Mouse (Mus musculus) liver, embryonic 12.5 days (tissue): ENCODE measurements around the gene Mfap3l. TPM values are rescaled to one million over a fixed set of nuclear protein-coding genes. Genes with fewer than 3 reads are reported as not detected.

ENCODE experiments used
- ATAC-seq: fragments of 200-750 bp; cut with Nextera tagmentation; 2 replicates; pipeline ENCODE4 v1.8.0; 2017; ENCODE audit warnings: moderate number of reproducible peaks, mild to moderate bottlenecking, moderate library complexity
- H3K27ac ChIP-seq: fragments of 300-500 bp; sonication (generic); 2 replicates; pipeline ENCODE4 v1.5.1; 2016; ENCODE audit warnings: mild to moderate bottlenecking
- H3K27me3 ChIP-seq: fragments of 300-500 bp; sonication (generic); replicated peaks from 2 replicates; pipeline ENCODE4 v1.6.1; 2016; ENCODE audit warnings: mild to moderate bottlenecking, moderate library complexity
- H3K36me3 ChIP-seq: fragments of 300-500 bp; sonication (generic); 2 replicates; pipeline ENCODE4 v1.6.1; 2016; ENCODE audit warnings: mild to moderate bottlenecking, moderate library complexity
- H3K4me1 ChIP-seq: fragments of 300-500 bp; sonication (generic); 2 replicates; pipeline ENCODE4 v1.6.1; 2016
- H3K4me2 ChIP-seq: fragments of 300-500 bp; sonication (generic); 2 replicates; pipeline ENCODE4 v1.6.1; 2016; ENCODE audit warnings: mild to moderate bottlenecking, moderate library complexity
- H3K4me3 ChIP-seq: fragments of 300-500 bp; sonication (generic); 2 replicates; pipeline ENCODE4 v1.5.1; 2016; ENCODE audit warnings: mild to moderate bottlenecking, moderate library complexity
- H3K9ac ChIP-seq: fragments of 300-500 bp; sonication (generic); 2 replicates; pipeline ENCODE4 v1.6.1; 2016; ENCODE audit warnings: mild to moderate bottlenecking, moderate library complexity
- H3K9me3 ChIP-seq: fragments of 300-500 bp; sonication (generic); replicated peaks from 2 replicates; pipeline ENCODE4 v1.6.1; 2016; ENCODE audit warnings: mild to moderate bottlenecking, moderate library complexity
- WGBS: fragments of 180-500 bp; shearing (Covaris S2); methylation state at CpG from one replicate; pipeline ENCODE4 v1.1.7; 2016; ENCODE audit not compliant: insufficient replicate concordance; 5-methylcytosine and 5-hydroxymethylcytosine counted together
- polyA plus RNA-seq: library from polyadenylated mRNA; unstranded; fragments of >200 nt; fragmentation: Nextera tagmentation; extraction: Ambion mirVana; gene quantifications from 2 replicates; pipeline ENCODE4 v1.2.1, GENCODE M21; 2016

Mfap3l gene
- polyA plus RNA-seq, 1 experiment from 2014 or later: 0.44 TPM

DNA sequence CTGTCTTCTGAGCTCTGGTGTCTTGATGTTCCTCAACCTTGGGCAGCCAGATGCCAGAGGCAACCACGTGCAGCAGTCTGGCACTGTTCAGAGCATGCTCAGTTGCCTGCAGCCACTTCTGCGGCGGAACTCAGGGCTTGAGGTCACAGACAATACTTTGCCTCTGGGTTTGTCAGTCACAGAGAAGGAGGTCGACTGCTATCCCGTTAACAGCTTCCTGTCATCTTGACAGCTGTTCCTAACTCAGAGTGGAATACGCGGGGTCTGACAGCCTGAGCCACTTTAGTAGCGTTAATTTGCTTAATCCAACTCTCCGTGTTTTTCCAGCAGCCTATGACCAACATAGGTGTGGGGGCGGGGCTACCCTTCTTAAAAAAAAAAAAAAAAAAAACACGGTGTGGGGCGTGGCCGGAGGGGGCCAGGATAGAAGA lies 1.1 kb upstream of the Mfap3l start:
- H3K4me2 ChIP-seq: peak overlapping the region; percentile 92
- peak overlapping the region; percentile 23; the same call in 1 of the 2 replicates for H3K4me3 ChIP-seq
- peaks cover 50% of the 10 kb centered on the region for H3K27me3 ChIP-seq
- 3% methylated on average over 13 of the region's 13 CpGs for WGBS
- no peak overlapping the region for H3K27ac ChIP-seq
- no peaks in the 10 kb centered on the region for H3K9me3 ChIP-seq
- H3K36me3 ChIP-seq: no peaks in the 10 kb centered on the region
- H3K4me1 ChIP-seq: peaks cover 20% of the 10 kb centered on the region
- no peak for ATAC-seq
- no peak overlapping the region for H3K9ac ChIP-seq

DNA sequence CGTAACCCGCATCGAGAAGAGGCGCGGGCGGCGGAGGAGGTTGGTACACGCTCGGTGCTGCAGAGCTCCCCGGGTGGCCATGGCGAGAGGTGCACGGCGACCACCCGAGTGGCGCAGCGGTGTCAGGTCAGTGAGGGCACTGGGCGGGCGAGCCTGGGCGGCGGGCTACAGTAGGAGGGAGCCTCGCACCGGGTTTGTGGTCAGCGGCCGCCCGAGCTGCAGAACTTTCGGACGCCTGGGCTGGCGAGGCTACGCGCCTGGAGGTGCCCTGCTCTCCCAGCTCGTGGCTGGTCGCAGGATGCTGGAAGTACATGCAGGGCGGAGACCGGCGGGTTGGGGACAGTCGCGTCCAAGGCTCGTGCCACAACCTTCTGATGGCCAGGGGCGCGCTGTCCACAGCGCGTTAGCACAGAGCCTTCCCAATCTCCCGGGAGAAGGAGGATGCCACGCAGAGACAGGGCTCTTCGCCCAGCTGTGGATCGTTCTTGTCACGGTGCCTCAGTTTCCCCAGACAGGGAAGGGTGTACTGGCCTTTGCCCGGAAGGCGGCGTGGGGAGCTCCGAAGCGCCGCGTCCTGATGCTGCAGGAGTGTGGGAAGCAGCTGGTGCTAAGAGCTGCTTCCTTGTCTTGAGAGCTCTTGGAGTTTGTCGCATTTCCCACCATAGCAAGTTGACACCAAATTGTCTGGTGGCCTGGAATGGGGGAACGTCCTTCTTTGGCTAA lies 467 bp downstream of the Mfap3l start:
- no peak overlapping the region for H3K27ac ChIP-seq
- peaks cover 50% of the 10 kb centered on the region for H3K27me3 ChIP-seq
- H3K4me2 ChIP-seq: peak overlapping the region; percentile 92
- peak overlapping the region; percentile 61 for H3K4me3 ChIP-seq
- ATAC-seq: peak; percentile 62; the same call in 1 of the 2 replicates
- H3K9ac ChIP-seq: peak overlapping the region; percentile 58
- no peaks in the 10 kb centered on the region for H3K36me3 ChIP-seq
- no peaks in the 10 kb centered on the region for H3K9me3 ChIP-seq
- peaks cover 20% of the 10 kb centered on the region for H3K4me1 ChIP-seq
- under 1% methylated on average over 56 of the region's 56 CpGs for WGBS

DNA sequence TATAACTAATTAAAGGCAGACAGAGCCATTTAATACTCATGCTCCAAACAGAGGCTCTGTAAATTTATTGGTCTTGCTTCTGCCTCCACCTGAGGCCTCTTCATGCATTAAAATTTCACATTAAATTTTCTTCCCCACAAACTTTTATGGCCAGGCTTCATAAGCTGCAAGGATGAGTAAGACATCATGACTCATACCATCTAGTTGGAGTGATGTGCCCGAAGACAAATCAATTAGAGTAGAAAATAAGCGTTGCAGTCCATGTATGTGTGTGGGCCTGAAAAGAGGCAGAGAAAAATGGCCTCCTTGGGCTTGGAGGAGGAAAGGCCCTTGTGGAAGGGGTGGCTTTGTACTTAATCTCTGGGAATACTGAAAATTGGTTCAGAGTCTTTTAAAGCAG lies 2.3 kb downstream of the Mfap3l start:
- no peaks in the 10 kb centered on the region for H3K36me3 ChIP-seq
- no peaks in the 10 kb centered on the region for H3K9me3 ChIP-seq
- H3K4me1 ChIP-seq: peaks cover 20% of the 10 kb centered on the region
- no peak overlapping the region for H3K27ac ChIP-seq
- 66% methylated on average over 2 of the region's 2 CpGs for WGBS
- no peak overlapping the region for H3K4me2 ChIP-seq
- no peak overlapping the region for H3K9ac ChIP-seq
- H3K27me3 ChIP-seq: peaks cover 40% of the 10 kb centered on the region
- ATAC-seq: no peak
- no peak overlapping the region for H3K4me3 ChIP-seq

DNA sequence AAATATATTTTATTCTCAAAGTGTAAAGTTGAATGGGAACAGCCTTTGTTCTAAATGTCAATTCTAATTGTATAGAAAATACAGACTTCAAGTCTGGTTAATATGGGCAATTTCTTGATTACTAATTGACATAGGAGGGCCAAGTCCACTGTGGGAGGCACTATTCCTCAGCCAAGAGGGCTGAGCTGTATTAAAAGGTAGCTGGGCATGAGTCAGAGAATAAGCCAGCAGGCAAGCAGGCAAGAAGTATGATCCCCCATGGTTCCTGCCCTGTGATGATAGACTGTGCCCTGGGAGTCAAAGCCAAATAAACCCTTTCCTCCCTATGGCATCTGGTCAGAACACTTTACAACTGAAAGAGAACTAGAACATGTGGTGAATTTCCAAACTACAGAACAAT lies 3.2 kb downstream of the Mfap3l start:
- Histone ChIP-seq H3K4me3 (no peak overlapping the region), H3K27ac (no peak overlapping the region), H3K9me3 (no peaks in the 10 kb centered on the region), H3K27me3 (peaks cover 31% of the 10 kb centered on the region), H3K4me1 (peaks cover 20% of the 10 kb centered on the region), H3K4me2 (no peak overlapping the region), H3K36me3 (no peaks in the 10 kb centered on the region), H3K9ac (no peak overlapping the region)
- no peak for ATAC-seq

DNA sequence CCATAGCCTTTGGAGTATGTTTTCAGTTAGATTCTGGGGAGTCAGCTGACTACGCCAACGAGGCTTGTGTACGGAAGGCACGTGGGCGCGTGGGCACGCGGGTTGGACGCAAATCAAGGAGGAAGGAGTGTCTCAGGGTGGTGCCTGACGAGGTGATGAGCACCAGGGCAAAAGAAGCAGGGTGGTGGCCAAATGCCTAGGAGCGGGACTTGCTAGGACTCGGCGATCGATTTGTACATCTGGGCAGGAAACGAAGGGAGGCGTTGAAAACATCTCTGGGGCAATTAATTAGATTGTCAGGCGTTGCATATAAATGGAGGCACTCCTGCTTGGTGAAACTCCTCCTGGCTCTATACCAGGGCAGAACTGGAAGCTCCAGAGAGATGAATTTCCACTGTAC lies 7.4 kb downstream of the Mfap3l start:
- H3K4me1 ChIP-seq: no peaks in the 10 kb centered on the region
- H3K27me3 ChIP-seq: no peaks in the 10 kb centered on the region; the same call in 1 of the 2 replicates
- no peaks in the 10 kb centered on the region for H3K9me3 ChIP-seq
- no peak for ATAC-seq
- no peaks in the 10 kb centered on the region for H3K36me3 ChIP-seq
- H3K27ac ChIP-seq: no peak overlapping the region
- H3K4me3 ChIP-seq: no peak overlapping the region
- H3K4me2 ChIP-seq: no peak overlapping the region
- 86% methylated on average over 17 of the region's 17 CpGs for WGBS
- H3K9ac ChIP-seq: no peak overlapping the region

DNA sequence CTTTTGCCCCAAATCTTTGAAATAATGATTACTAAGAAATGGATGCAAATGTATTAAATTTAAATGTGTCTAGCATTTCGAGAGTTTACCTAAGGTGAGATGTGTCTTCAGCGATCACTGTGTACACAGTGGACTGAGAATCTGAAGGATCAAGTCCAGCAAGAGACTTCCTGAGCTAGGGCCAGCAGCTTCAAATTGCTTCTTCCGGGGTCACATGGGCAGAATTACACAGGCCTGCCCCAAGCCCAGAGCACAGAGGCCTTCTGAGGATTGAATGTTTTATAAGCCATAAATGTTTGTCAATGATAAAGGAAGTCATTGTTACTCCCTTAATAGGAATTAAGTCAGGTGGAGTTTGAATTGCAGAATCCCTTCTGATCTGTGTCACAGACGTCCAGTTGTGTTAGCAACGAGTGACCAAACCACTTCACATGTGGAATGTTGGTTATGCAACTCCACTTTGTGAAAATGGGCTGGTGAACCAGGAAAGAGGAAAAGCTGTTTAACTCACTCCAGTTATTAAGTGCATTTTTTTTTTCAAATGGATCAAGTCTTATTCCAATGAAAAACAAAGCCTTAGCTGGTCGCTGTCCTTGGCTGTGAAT lies 10.9 kb downstream of the Mfap3l start:
- Histone ChIP-seq H3K9me3 (no peaks in the 10 kb centered on the region), H3K9ac (no peak overlapping the region), H3K4me2 (no peak overlapping the region), H3K27ac (no peak overlapping the region), H3K27me3 (no peaks in the 10 kb centered on the region), H3K4me1 (no peaks in the 10 kb centered on the region), H3K4me3 (no peak overlapping the region), H3K36me3 (no peaks in the 10 kb centered on the region)
- no peak for ATAC-seq
- WGBS: 68% methylated on average over 6 of the region's 6 CpGs

DNA sequence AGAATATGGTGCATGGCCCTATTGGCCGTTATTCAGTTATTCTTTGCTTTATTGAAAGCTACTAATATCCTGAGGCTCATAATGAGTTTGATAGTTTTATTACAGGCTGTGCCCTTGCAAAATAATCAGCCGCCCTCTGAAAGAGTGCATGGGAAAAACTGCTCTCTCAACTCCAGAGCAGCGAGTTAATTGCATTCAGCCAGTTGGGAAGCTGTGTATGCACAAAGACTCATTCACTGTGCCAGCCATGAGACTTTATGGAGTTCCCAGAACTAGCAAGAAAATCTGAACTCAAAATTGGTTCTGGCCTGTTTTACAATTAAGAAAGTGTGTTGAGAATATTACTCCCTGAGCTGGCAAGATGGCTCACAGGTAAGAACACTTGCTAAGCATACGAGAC lies 12.5 kb downstream of the Mfap3l start:
- 65% methylated on average over 4 of the region's 4 CpGs for WGBS
- H3K27ac ChIP-seq: no peak overlapping the region
- no peak for ATAC-seq
- H3K4me1 ChIP-seq: no peaks in the 10 kb centered on the region
- no peak overlapping the region for H3K4me3 ChIP-seq
- no peaks in the 10 kb centered on the region for H3K9me3 ChIP-seq
- no peaks in the 10 kb centered on the region for H3K36me3 ChIP-seq
- H3K9ac ChIP-seq: no peak overlapping the region
- no peak overlapping the region for H3K4me2 ChIP-seq
- H3K27me3 ChIP-seq: no peaks in the 10 kb centered on the region

DNA sequence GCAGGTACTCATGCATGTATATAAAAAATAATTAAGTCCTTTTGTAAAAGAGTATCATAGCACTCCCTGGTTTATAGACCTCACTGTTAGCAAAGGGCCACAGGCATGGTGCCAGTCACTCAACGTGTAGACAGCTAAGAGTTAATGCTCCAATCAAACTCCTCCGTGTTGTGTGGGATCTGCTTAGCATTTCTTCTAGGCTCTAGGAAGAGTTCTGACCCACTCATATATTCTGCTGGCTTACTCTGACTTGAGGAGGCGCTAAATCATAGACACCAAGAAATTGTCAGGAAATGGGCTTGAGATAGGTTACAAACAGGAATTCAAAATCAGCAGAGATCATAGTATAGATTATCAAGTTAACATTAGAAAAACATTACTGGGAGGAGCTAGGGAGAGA lies 13.3 kb downstream of the Mfap3l start:
- Histone ChIP-seq H3K4me2 (no peak overlapping the region), H3K9ac (no peak overlapping the region), H3K36me3 (no peaks in the 10 kb centered on the region), H3K9me3 (no peaks in the 10 kb centered on the region), H3K27ac (no peak overlapping the region), H3K4me3 (no peak overlapping the region), H3K27me3 (no peaks in the 10 kb centered on the region), H3K4me1 (no peaks in the 10 kb centered on the region)
- WGBS: 65% methylated on average over 3 of the region's 3 CpGs
- no peak for ATAC-seq

DNA sequence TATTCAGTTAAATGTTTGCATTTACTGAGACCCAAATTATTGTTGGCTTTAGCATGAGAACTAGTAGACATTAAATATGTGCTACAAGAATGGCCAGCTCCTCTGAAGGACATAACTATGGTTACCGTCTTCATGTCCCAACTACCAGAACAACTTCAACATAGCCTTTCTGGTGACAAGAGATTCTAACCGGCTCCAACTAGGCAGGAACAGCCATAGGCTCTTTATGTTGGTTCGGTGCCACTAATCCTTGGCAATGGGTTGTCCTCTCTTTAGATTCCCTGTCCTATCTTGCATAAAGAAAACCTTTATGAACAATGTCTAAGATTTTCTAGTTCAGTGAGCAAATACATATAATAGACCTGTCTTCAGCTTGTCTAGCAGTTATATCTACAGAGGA lies 14.7 kb downstream of the Mfap3l start:
- H3K9ac ChIP-seq: no peak overlapping the region
- H3K9me3 ChIP-seq: no peaks in the 10 kb centered on the region
- no peak overlapping the region for H3K4me3 ChIP-seq
- WGBS: 85% methylated on average over 3 of the region's 3 CpGs
- no peaks in the 10 kb centered on the region for H3K27me3 ChIP-seq
- no peaks in the 10 kb centered on the region for H3K4me1 ChIP-seq
- no peaks in the 10 kb centered on the region for H3K36me3 ChIP-seq
- ATAC-seq: no peak
- H3K4me2 ChIP-seq: no peak overlapping the region
- no peak overlapping the region for H3K27ac ChIP-seq

DNA sequence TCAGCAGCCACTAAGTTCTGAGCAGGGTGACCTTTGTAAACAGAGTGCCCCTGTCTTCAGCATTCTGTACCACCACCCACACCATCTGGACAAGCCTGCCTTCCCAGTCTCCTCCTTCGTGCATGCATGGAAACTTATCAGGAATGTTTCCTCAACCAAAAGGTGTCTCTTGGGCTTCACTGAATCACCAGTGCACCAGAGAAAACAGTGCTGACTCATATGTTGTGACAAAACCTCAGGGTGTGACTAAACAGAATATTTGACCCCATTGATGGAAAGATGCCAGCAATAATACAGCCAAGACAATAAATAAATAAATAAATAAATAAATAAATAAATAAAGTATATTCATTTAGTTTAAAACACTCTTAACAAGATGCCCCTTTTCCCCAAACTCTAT lies 16.5 kb downstream of the Mfap3l start:
- Histone ChIP-seq H3K27ac (no peak overlapping the region), H3K4me1 (no peaks in the 10 kb centered on the region), H3K4me3 (no peak overlapping the region), H3K9me3 (no peaks in the 10 kb centered on the region), H3K4me2 (no peak overlapping the region), H3K27me3 (no peaks in the 10 kb centered on the region), H3K36me3 (no peaks in the 10 kb centered on the region), H3K9ac (no peak overlapping the region)
- no peak for ATAC-seq
- WGBS: 57% methylated on average over 1 of the region's 1 CpGs

DNA sequence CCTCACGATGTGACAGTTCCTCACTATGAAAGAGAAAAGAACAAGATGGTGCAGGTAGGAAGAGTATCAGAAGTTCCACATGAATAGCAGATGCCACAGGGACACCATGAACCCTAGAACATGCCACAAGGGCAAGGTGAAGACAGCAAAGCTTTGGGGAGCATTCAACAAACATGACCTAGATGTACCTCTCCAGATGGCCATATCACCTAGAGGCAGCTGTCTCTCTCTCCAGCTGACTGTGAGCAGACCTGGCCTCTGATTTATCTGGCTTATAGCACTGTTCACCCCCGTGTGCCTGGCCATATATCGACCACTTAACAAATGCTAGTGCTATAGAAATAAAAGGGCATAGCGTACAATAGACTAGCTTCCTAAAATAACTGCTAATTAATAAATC lies 17.5 kb downstream of the Mfap3l start:
- H3K4me2 ChIP-seq: no peak overlapping the region
- no peak overlapping the region for H3K27ac ChIP-seq
- no peak overlapping the region for H3K9ac ChIP-seq
- 64% methylated on average over 4 of the region's 4 CpGs for WGBS
- ATAC-seq: no peak
- H3K4me1 ChIP-seq: no peaks in the 10 kb centered on the region
- H3K27me3 ChIP-seq: no peaks in the 10 kb centered on the region
- no peaks in the 10 kb centered on the region for H3K9me3 ChIP-seq
- H3K4me3 ChIP-seq: no peak overlapping the region
- no peaks in the 10 kb centered on the region for H3K36me3 ChIP-seq

DNA sequence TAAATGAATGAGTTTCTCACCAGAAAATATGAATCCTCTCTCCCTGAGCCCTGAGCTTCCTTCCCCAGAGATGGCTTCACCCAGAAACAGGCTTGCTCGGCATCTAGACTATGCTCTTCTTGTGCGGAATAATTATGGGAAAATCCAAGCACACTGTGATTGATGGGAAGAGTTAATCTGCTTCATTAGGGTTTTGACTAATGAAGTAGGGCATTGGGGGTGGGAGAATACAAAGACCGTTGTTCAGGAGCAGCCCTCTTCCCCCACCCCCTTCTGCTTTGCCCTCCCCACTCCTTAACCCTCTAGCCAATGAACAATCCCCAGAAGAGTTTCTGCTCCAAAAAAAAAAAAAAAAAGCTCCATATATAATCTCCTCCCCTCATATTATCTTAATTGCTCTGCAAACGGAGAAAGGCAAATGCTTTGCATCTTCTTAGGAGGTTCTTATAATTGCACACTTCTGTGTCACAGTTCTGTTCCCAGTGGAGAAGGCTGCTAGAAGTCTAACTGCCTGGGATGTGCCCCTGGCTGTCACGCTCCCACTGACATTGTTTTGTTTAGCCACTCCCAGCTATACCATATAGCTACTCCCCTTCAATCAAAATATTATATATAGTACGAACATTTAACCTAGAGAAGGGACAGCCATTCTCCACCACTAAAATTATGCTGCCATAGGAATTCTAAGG lies 24.9 kb downstream of the Mfap3l start:
- Histone ChIP-seq H3K4me3 (no peak overlapping the region), H3K9ac (no peak overlapping the region), H3K27ac (no peak overlapping the region), H3K4me1 (no peaks in the 10 kb centered on the region), H3K9me3 (no peaks in the 10 kb centered on the region), H3K27me3 (no peaks in the 10 kb centered on the region), H3K4me2 (no peak overlapping the region), H3K36me3 (no peaks in the 10 kb centered on the region)
- no peak for ATAC-seq
- 62% methylated on average over 6 of the region's 6 CpGs for WGBS
